Mouse (Mus musculus) megakaryocyte, embryonic 14.5 days (primary cell): ENCODE measurements around the gene Plekho1.

Experiments
- FLI1 ChIP-seq: IDR thresholded peaks from 2 replicates; pipeline ENCODE4 v1.6.1; 2012; ENCODE audit warnings: low read length, inconsistent platforms, mixed read lengths
- GATA1 ChIP-seq: IDR thresholded peaks from 3 replicates; pipeline ENCODE4 v1.6.1; 2012; ENCODE audit warnings: mixed read lengths, low read length, inconsistent platforms, borderline replicate concordance

DNA sequence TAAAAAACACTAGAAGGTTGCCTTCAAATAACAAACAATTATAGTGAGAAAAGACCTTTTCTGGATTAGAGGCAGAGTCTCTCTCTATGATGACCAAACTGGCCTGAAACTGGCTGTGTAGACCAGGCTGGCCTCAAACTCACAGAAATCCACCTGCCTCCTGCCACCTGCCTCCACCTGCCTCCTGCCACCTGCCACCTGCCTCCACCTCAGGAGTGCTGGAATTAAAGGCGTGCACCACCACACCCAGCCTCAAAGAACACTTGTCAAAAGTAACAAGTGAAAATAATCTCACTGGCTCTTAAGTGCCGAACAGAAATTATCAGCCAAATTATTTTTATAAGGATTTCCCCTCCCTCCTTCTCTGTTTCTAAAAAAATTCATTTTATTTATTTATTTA, 19.9 kb upstream of the Plekho1 start:
- TF ChIP-seq GATA1 (no peak), FLI1 (no peak)
